Mouse (Mus musculus) embryonic facial prominence, embryonic 11.5 days (tissue): ENCODE results near the gene Uhrf1. TPM values are rescaled to one million over a fixed set of nuclear protein-coding genes. Genes with fewer than 3 reads are reported as not detected.

Experiments used
- ATAC-seq: fragments of 200-750 bp; cut with Nextera tagmentation; replicated peaks from 2 replicates; pipeline ENCODE4 v1.8.0; 2017; ENCODE audit warnings: low read depth; ENCODE audit not compliant: insufficient number of reproducible peaks, low FRiP score, low TSS enrichment
- DNase-seq: peaks from one replicate; pipeline ENCODE4 v3.0.0-alpha.2; 2015; ENCODE audit warnings: low spot score
- H3K27ac ChIP-seq: fragments of 300-500 bp; sonication (generic); replicated peaks from 2 replicates; pipeline ENCODE4 v1.5.1; 2014; ENCODE audit warnings: mild to moderate bottlenecking, low read depth, low read length, control low read depth
- H3K27me3 ChIP-seq: fragments of 300-500 bp; sonication (generic); 2 replicates; pipeline ENCODE4 v1.6.1; 2014; ENCODE audit warnings: mild to moderate bottlenecking, low read length, moderate library complexity, mixed read lengths; ENCODE audit not compliant: control insufficient read depth, insufficient read depth
- H3K36me3 ChIP-seq: fragments of 300-500 bp; sonication (generic); replicated peaks from 2 replicates; pipeline ENCODE4 v1.6.1; 2014; ENCODE audit warnings: low read depth, mild to moderate bottlenecking, low read length, moderate library complexity, mixed read lengths; ENCODE audit not compliant: control insufficient read depth, insufficient read depth
- H3K4me1 ChIP-seq: fragments of 300-500 bp; sonication (generic); 2 replicates; pipeline ENCODE4 v1.6.1; 2014; ENCODE audit warnings: low read length, mixed read lengths; ENCODE audit not compliant: control insufficient read depth, insufficient read depth
- H3K4me2 ChIP-seq: fragments of 300-500 bp; sonication (generic); 2 replicates; pipeline ENCODE4 v1.6.1; 2014; ENCODE audit warnings: low read depth, mild to moderate bottlenecking, control low read depth, low read length, moderate library complexity
- H3K4me3 ChIP-seq: fragments of 300-500 bp; sonication (generic); 2 replicates; pipeline ENCODE4 v1.5.1; 2014; ENCODE audit warnings: low read depth, low read length, control low read depth
- H3K9ac ChIP-seq: fragments of 300-500 bp; sonication (generic); replicated peaks from 2 replicates; pipeline ENCODE4 v1.6.1; 2014; ENCODE audit warnings: mild to moderate bottlenecking, control low read depth, low read length
- H3K9me3 ChIP-seq: fragments of 300-500 bp; sonication (generic); replicated peaks from 2 replicates; pipeline ENCODE4 v1.6.1; 2016; ENCODE audit warnings: mild to moderate bottlenecking, low read length, inconsistent platforms, mixed read lengths; ENCODE audit not compliant: control insufficient read depth
- WGBS: fragments of 180-500 bp; shearing (Covaris S2); extraction: QIAGEN DNeasy Blood & Tissue Kit; methylation state at CpG from one replicate; pipeline ENCODE4 v1.1.7; 2014; 5-methylcytosine and 5-hydroxymethylcytosine counted together
- polyA plus RNA-seq: library from polyadenylated mRNA; unstranded; fragments of >200 nt; fragmentation: Nextera tagmentation; extraction: Ambion mirVana; gene quantifications from 2 replicates; pipeline ENCODE4 v1.2.1, GENCODE M21; 2014

Gene Uhrf1
- polyA plus RNA-seq, 1 experiment from 2014 or later = 119 TPM

DNA sequence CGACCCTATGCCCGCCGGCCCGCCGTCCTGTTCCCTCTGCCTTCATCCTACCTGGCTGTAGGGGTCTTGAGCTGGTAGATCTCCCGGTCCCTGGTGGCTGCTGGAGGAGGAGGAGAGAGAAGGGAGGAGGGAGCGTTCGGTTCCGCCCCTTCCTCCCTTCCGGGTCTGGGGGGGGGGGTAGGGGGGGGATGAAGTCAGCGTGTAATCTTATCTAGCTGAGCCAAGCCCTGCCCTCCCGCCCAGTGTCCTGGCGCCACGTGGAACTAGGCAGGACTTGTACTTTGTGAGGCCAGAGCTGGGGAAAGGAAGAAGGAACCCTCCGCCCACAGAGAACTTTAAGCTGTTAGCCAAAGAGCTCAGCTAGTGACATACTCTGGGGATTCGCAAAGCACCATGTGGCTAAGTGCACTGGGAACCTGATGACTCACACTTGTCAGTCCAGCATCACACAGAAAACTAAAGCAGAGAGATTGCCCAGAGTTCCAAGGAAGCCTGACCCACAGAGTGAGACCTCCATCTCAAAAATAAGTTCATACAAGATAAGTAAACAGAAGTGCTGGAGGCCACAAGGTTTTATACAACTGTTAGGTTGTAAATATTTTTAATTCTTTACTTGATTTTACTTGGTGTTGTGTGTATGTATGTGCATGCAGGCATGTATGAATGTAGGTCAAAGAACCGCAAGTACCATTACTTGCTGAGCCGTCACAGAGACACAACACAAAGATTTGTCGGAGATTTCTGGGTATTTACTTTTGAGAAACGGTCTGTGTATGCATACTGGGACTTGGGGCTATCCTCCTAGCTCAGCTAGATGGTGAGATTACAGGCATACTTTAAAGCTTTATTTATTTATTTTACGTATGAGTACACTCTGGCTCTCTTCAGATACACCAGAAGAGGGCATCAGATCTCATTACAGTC is 26.2 kb upstream of the Uhrf1 start, which contains the start of gene Ticam1:
Gene Ticam1 (minus strand): TSS at position 144 of the 924 bp plus-strand sequence.
- WGBS = 6% methylated on average over 21 of the region's 21 CpGs
- H3K9me3 ChIP-seq = no peaks in the 10 kb centered on the region
- no peaks in the 10 kb centered on the region for H3K27me3 ChIP-seq
- no peaks in the 10 kb centered on the region; the same call in 1 of the 2 replicates for H3K4me1 ChIP-seq
- DNase-seq = peak; percentile 96
- peak within 1 kb of the TSS; percentile 43 for H3K27ac ChIP-seq
- peaks cover 4% of the 10 kb centered on the region for H3K36me3 ChIP-seq
- H3K9ac ChIP-seq = peak within 1 kb of the TSS; percentile 64
- H3K4me3 ChIP-seq = peak within 1 kb of the TSS; percentile 42
- peak within 1 kb of the TSS; percentile 70 for H3K4me2 ChIP-seq
- ATAC-seq = peak; percentile 88

DNA sequence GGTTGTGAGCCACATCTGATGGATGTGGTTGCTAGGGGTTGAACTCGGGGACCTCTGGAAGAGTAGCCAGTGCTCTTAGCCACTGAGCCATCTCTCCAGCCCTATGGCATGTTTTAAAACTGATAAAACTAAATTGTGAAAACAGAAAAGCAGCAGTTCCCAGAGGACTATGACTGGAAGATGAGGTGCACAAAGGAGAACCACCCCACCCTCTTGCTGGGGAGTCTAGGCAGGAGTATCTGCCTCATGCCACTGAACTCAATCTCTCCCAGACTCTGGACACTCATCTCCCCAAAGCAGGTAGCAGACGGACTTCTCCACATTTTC is 25.6 kb upstream of the Uhrf1 start:
- H3K4me2 ChIP-seq = peak overlapping the region; percentile 70; the same call in 1 of the 2 replicates
- WGBS = 45% methylated on average over 2 of the region's 2 CpGs

DNA sequence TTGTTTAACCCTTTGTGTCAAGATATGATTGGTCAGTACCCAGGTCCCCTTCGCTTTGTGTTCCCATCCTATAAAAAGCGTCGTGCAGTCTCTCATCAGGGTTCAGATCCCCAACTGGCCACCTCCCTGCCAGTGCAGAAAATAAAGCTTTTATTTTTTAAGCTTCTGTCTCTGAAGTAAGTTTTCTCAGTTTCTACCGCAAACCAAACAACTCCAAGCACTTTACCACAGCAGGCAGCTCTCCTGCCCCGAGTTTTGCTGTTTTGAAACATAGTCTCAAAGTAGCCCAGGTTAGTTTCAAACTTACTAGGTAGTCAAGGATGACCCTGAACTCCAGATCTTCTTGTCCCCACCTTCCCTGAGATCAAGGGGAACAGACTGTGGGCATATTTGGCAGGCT is 24.8 kb upstream of the Uhrf1 start:
- no peaks in the 10 kb centered on the region for H3K27me3 ChIP-seq

More for the DNA sequence above, 25.6 kb upstream of the Uhrf1 start:
- H3K27ac ChIP-seq = peak overlapping the region; percentile 43; the same call in 1 of the 2 replicates
- H3K4me3 ChIP-seq = no peak overlapping the region
- DNase-seq (no peak), ATAC-seq (no peak)
- H3K4me1 ChIP-seq = no peaks in the 10 kb centered on the region; the same call in 1 of the 2 replicates
- H3K36me3 ChIP-seq = peaks cover 4% of the 10 kb centered on the region
- no peaks in the 10 kb centered on the region for H3K9me3 ChIP-seq
- H3K27me3 ChIP-seq = no peaks in the 10 kb centered on the region
- no peak overlapping the region for H3K9ac ChIP-seq

GRCm38 (mm10) chr17:56279481-56280155 is 23.5 kb upstream of the Uhrf1 start:
- ATAC-seq (no peak), DNase-seq (no peak)
- Histone ChIP-seq H3K27ac (no peak overlapping the region), H3K27me3 (no peaks in the 10 kb centered on the region), H3K9me3 (no peaks in the 10 kb centered on the region), H3K4me2 (no peak overlapping the region), H3K4me1 (no peaks in the 10 kb centered on the region; the same call in 1 of the 2 replicates), H3K36me3 (peaks cover 7% of the 10 kb centered on the region), H3K9ac (no peak overlapping the region), H3K4me3 (no peak overlapping the region)
- WGBS = 87% methylated on average over 12 of the region's 12 CpGs

More for the DNA sequence above, 24.8 kb upstream of the Uhrf1 start:
- Histone ChIP-seq H3K27ac (no peak overlapping the region), H3K36me3 (peaks cover 4% of the 10 kb centered on the region), H3K4me3 (no peak overlapping the region), H3K4me1 (no peaks in the 10 kb centered on the region; the same call in 1 of the 2 replicates), H3K9ac (no peak overlapping the region), H3K9me3 (no peaks in the 10 kb centered on the region), H3K4me2 (no peak overlapping the region)
- ATAC-seq (no peak), DNase-seq (no peak)
- WGBS = 93% methylated on average over 5 of the region's 5 CpGs

GRCm38 (mm10) chr17:56281193-56281592 is 21.9 kb upstream of the Uhrf1 start:
- Histone ChIP-seq H3K9me3 (no peaks in the 10 kb centered on the region), H3K4me1 (no peaks in the 10 kb centered on the region), H3K4me2 (no peak overlapping the region), H3K27ac (no peak overlapping the region), H3K36me3 (peaks cover 7% of the 10 kb centered on the region), H3K9ac (no peak overlapping the region), H3K27me3 (no peaks in the 10 kb centered on the region), H3K4me3 (no peak overlapping the region)
- WGBS = 90% methylated on average over 12 of the region's 12 CpGs
- ATAC-seq (no peak), DNase-seq (no peak)

GRCm38 (mm10) chr17:56282802-56283201 is 20.3 kb upstream of the Uhrf1 start:
- no peak overlapping the region for H3K4me3 ChIP-seq
- peaks cover 7% of the 10 kb centered on the region for H3K36me3 ChIP-seq
- no peak overlapping the region for H3K9ac ChIP-seq
- no peaks in the 10 kb centered on the region for H3K9me3 ChIP-seq
- H3K4me2 ChIP-seq = no peak overlapping the region
- H3K4me1 ChIP-seq = peaks cover 3% of the 10 kb centered on the region; the same call in 1 of the 2 replicates
- ATAC-seq = no peak
- 89% methylated on average over 4 of the region's 4 CpGs for WGBS
- DNase-seq = no peak
- H3K27me3 ChIP-seq = no peaks in the 10 kb centered on the region
- H3K27ac ChIP-seq = no peak overlapping the region

GRCm38 (mm10) chr17:56283316-56283715 is 19.8 kb upstream of the Uhrf1 start:
- no peak overlapping the region for H3K27ac ChIP-seq
- no peaks in the 10 kb centered on the region for H3K9me3 ChIP-seq
- H3K4me3 ChIP-seq = no peak overlapping the region
- ATAC-seq = no peak
- no peak overlapping the region for H3K4me2 ChIP-seq
- peaks cover 3% of the 10 kb centered on the region; the same call in 1 of the 2 replicates for H3K4me1 ChIP-seq
- no peaks in the 10 kb centered on the region for H3K27me3 ChIP-seq
- H3K9ac ChIP-seq = no peak overlapping the region
- WGBS = 95% methylated on average over 8 of the region's 8 CpGs
- peaks cover 7% of the 10 kb centered on the region for H3K36me3 ChIP-seq
- no peak for DNase-seq
